ENCODE assay signal across 28 mouse cellular contexts in the genomic region with DNA sequence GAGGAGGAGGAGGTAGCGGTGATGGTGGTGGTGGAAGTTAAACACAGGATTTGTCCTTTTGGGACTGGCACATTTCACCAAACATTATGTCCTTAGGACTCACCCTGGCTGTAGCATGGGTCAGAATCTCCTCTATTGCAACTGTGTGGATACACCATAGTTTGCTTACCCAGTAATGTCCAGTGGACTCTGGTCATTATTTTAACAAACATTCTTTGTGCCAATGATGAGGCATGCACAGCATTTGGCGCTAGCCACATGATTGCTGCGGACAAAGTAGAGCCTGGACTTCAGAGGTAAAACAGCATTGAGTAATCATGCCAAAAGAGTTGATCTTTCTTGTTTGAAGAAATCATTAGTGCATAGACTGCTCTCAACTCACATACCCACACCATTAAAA. TPM values are rescaled to one million over a fixed set of nuclear protein-coding genes. Genes with fewer than 3 reads are reported as not detected.
"Had no signal": no experiment of that assay in that cellular context is flagged by ENCODE, and none has a peak within 500 bp of the region (broad histone marks: within the 10 kb centered on the region; RNA-seq: fewer than 3 reads in every experiment).

No protein-coding gene starts in this region.

- H3K4me3 ChIP-seq: limb, embryonic 12.5 days; limb, embryonic 15.5 days; lung, embryonic 15.5 days; megakaryocyte, embryonic 14.5 days; midbrain, embryonic 10.5 days; midbrain, embryonic 13.5 days; myocyte; neural tube, embryonic 13.5 days; stomach, embryonic 15.5 days had no signal

- H3K9me3 ChIP-seq: limb, embryonic 12.5 days; limb, embryonic 15.5 days; lung, embryonic 15.5 days; megakaryocyte, embryonic 14.5 days; midbrain, embryonic 10.5 days; midbrain, embryonic 13.5 days; neural tube, embryonic 13.5 days; stomach, embryonic 15.5 days had no signal

- ATAC-seq: hindbrain, postnatal 0 days; inflammation-experienced regulatory T-cells, adult 6 months; midbrain, embryonic 13.5 days; midbrain, embryonic 16.5 days had no signal

- H3K36me3 ChIP-seq: limb, embryonic 12.5 days; limb, embryonic 15.5 days; lung, embryonic 15.5 days; midbrain, embryonic 10.5 days; midbrain, embryonic 13.5 days; neural tube, embryonic 13.5 days; stomach, embryonic 15.5 days had no signal

- H3K4me2 ChIP-seq: limb, embryonic 12.5 days; limb, embryonic 15.5 days; lung, embryonic 15.5 days; midbrain, embryonic 13.5 days; neural tube, embryonic 13.5 days; stomach, embryonic 15.5 days had no signal

- H3K27me3 ChIP-seq: limb, embryonic 12.5 days; limb, embryonic 15.5 days; midbrain, embryonic 13.5 days; neural tube, embryonic 13.5 days; stomach, embryonic 15.5 days had no signal

- DNase-seq: left cerebral cortex, postnatal 4 days; lung, adult 18-20 months; lung, postnatal 10 days; lung, postnatal 36 days; retina, postnatal 1 day; right cerebral cortex, postnatal 25 days; spleen, adult 18-20 months; thymus, postnatal 25 days had no signal

- H3K9ac ChIP-seq: limb, embryonic 12.5 days; limb, embryonic 15.5 days; lung, embryonic 15.5 days; midbrain, embryonic 13.5 days; neural tube, embryonic 13.5 days; stomach, embryonic 15.5 days had no signal

- H3K27ac ChIP-seq: hindbrain, postnatal 0 days; limb, embryonic 12.5 days; limb, embryonic 15.5 days; lung, embryonic 15.5 days; midbrain, embryonic 10.5 days; midbrain, embryonic 13.5 days; neural tube, embryonic 13.5 days; stomach, embryonic 15.5 days had no signal

- H3K4me1 ChIP-seq: limb, embryonic 12.5 days; limb, embryonic 15.5 days; lung, embryonic 15.5 days; megakaryocyte, embryonic 14.5 days; midbrain, embryonic 10.5 days; stomach, embryonic 15.5 days had no signal

RNA-seq across cellular contexts. Expression of a gene that starts 17.3 kb away (rescaled TPM):
- total RNA-seq: hindbrain, postnatal 0 days; layer of hippocampus, adult 18-20 months; layer of hippocampus, postnatal 14 days; left cerebral cortex, adult 8-10 months; left cerebral cortex, postnatal 14 days; left cerebral cortex, postnatal 4 days; monocyte, adult 5-6 weeks; neutrophil, adult 5-6 weeks had no signal
- polyA plus RNA-seq: hindbrain, postnatal 0 days; inflammation-experienced regulatory T-cells, adult 6 months; intestine, embryonic 16.5 days; limb, embryonic 12.5 days; limb, embryonic 15.5 days; lung, embryonic 15.5 days; midbrain, embryonic 10.5 days; midbrain, embryonic 13.5 days; midbrain, embryonic 16.5 days; myocyte; neural tube, embryonic 13.5 days; stomach, embryonic 15.5 days; thymus, postnatal 0 days had no signal

RNA-seq across cellular contexts. Expression of a gene that starts 59.0 kb away (rescaled TPM):
- total RNA-seq: hindbrain, postnatal 0 days; layer of hippocampus, adult 18-20 months; layer of hippocampus, postnatal 14 days; left cerebral cortex, adult 8-10 months; left cerebral cortex, postnatal 14 days; left cerebral cortex, postnatal 4 days; monocyte, adult 5-6 weeks; neutrophil, adult 5-6 weeks had no signal
- polyA plus RNA-seq: inflammation-experienced regulatory T-cells, adult 6 months; intestine, embryonic 16.5 days; limb, embryonic 12.5 days; limb, embryonic 15.5 days; lung, embryonic 15.5 days; midbrain, embryonic 10.5 days; midbrain, embryonic 13.5 days; midbrain, embryonic 16.5 days; myocyte; neural tube, embryonic 13.5 days; stomach, embryonic 15.5 days had no signal
